Mouse (Mus musculus) erythroblast, embryonic 14.5 days (primary cell): Measurements from ENCODE around the gene Hipk2.

Experiments used
- GATA1 ChIP-seq: IDR thresholded peaks from 2 replicates; pipeline ENCODE4 v1.6.1; 2012; ENCODE audit warnings: low read length, inconsistent platforms, mixed read lengths
- TAL1 ChIP-seq: IDR thresholded peaks from 3 replicates; pipeline ENCODE4 v1.6.1; 2012; ENCODE audit warnings: low read length, inconsistent platforms, mixed read lengths

GRCm38 (mm10) chr6:38871051-38871450 is 4.9 kb downstream of the Hipk2 start:
- TF ChIP-seq TAL1: no peak
- TF ChIP-seq GATA1: no peak
